Mouse (Mus musculus) embryonic facial prominence, embryonic 11.5 days (tissue): ENCODE measurements around the gene Tial1. TPM values are rescaled to one million over a fixed set of nuclear protein-coding genes. Genes with fewer than 3 reads are reported as not detected.

ENCODE experiments used
- ATAC-seq: fragments of 200-750 bp; cut with Nextera tagmentation; replicated peaks from 2 replicates; pipeline ENCODE4 v1.8.0; 2017; ENCODE audit warnings: low read depth; ENCODE audit not compliant: insufficient number of reproducible peaks, low FRiP score, low TSS enrichment
- DNase-seq: peaks from one replicate; pipeline ENCODE4 v3.0.0-alpha.2; 2015; ENCODE audit warnings: low spot score
- H3K27ac ChIP-seq: fragments of 300-500 bp; sonication (generic); replicated peaks from 2 replicates; pipeline ENCODE4 v1.5.1; 2014; ENCODE audit warnings: mild to moderate bottlenecking, low read depth, low read length, control low read depth
- H3K27me3 ChIP-seq: fragments of 300-500 bp; sonication (generic); 2 replicates; pipeline ENCODE4 v1.6.1; 2014; ENCODE audit warnings: mild to moderate bottlenecking, low read length, moderate library complexity, mixed read lengths; ENCODE audit not compliant: control insufficient read depth, insufficient read depth
- H3K36me3 ChIP-seq: fragments of 300-500 bp; sonication (generic); replicated peaks from 2 replicates; pipeline ENCODE4 v1.6.1; 2014; ENCODE audit warnings: low read depth, mild to moderate bottlenecking, low read length, moderate library complexity, mixed read lengths; ENCODE audit not compliant: control insufficient read depth, insufficient read depth
- H3K4me1 ChIP-seq: fragments of 300-500 bp; sonication (generic); 2 replicates; pipeline ENCODE4 v1.6.1; 2014; ENCODE audit warnings: low read length, mixed read lengths; ENCODE audit not compliant: control insufficient read depth, insufficient read depth
- H3K4me2 ChIP-seq: fragments of 300-500 bp; sonication (generic); 2 replicates; pipeline ENCODE4 v1.6.1; 2014; ENCODE audit warnings: low read depth, mild to moderate bottlenecking, control low read depth, low read length, moderate library complexity
- H3K4me3 ChIP-seq: fragments of 300-500 bp; sonication (generic); 2 replicates; pipeline ENCODE4 v1.5.1; 2014; ENCODE audit warnings: low read depth, low read length, control low read depth
- H3K9ac ChIP-seq: fragments of 300-500 bp; sonication (generic); replicated peaks from 2 replicates; pipeline ENCODE4 v1.6.1; 2014; ENCODE audit warnings: mild to moderate bottlenecking, control low read depth, low read length
- H3K9me3 ChIP-seq: fragments of 300-500 bp; sonication (generic); replicated peaks from 2 replicates; pipeline ENCODE4 v1.6.1; 2016; ENCODE audit warnings: mild to moderate bottlenecking, low read length, inconsistent platforms, mixed read lengths; ENCODE audit not compliant: control insufficient read depth
- WGBS: fragments of 180-500 bp; shearing (Covaris S2); extraction: QIAGEN DNeasy Blood & Tissue Kit; methylation state at CpG from one replicate; pipeline ENCODE4 v1.1.7; 2014; 5-methylcytosine and 5-hydroxymethylcytosine counted together
- polyA plus RNA-seq: library from polyadenylated mRNA; unstranded; fragments of >200 nt; fragmentation: Nextera tagmentation; extraction: Ambion mirVana; gene quantifications from 2 replicates; pipeline ENCODE4 v1.2.1, GENCODE M21; 2014

The Tial1 gene
- polyA plus RNA-seq, 1 experiment from 2014 or later = 43.0 TPM

DNA sequence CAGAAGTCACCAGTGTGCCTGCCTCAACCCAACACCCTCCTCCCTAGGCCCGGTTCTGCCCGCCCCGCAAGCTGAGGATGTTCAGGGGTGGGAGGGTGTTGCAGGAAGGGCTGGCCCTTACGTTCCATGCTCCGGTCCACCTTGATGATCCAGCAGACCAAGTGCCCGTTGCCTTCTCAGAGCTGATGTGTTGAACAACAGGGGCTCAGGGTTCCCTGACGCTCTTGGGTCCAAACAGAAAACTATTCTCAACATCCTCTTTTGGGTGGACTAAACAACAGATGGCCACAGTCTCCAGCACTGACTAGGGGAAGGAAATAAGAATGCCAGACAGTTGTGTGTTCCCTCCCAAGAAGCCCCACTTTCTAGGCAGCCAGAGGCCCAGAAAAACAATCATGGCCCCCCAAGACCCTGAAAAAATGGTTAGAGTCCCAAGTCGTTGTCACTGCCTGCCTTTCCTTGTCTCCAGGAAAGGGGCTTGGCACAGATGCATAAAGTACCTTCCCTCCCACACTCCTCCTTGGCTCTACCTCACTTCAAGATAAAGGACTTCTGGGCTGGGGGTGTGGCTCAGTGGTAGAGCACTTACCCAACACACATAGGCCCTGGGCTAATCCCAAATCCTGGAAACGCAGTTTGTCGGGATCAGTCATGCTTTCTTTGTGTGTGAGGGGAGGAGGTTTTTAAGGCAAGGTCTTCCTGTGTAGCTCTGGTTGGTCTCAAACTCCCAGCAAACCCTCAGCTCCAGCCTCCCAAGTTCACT is 49.3 kb downstream of the Tial1 start:
- Histone ChIP-seq H3K4me3 (no peak overlapping the region), H3K9ac (no peak overlapping the region), H3K4me2 (no peak overlapping the region), H3K9me3 (no peaks in the 10 kb centered on the region), H3K36me3 (no peaks in the 10 kb centered on the region), H3K27ac (no peak overlapping the region), H3K4me1 (no peaks in the 10 kb centered on the region), H3K27me3 (peaks cover 11% of the 10 kb centered on the region)
- no peak for DNase-seq
- no peak for ATAC-seq
- 67% methylated on average over 10 of the region's 10 CpGs for WGBS

DNA sequence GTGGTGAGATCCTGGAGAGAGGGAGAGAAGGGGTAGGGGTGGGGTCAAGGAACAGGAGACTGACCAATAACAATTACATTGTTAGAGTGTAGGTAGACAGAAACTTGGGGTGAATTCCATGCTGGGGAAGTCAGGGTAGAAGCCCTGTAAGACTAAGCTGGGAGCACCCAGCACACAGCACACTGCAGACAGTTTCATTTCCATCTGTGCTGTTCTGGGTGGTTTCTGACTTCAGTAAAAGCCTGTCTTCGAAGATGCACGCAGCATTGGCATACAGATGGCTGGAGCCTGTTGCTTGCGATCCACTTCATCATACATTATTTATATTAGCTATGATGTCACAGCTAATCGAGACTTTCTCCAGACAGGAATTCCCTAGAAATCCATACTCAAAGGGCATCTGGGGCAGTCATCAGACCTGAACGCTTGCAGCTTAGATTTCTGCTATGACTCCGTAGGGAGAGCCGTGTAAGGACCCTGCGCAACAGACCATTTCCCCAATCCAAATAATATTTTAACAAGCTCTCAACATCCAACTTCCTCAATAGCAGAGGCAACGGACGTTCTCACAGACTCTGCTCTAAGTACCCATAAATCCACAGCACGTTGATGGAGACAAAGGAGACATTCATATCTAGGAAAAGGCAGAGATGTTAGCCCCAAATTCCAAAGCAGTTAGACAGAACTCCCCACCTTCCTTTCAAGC is 50.7 kb downstream of the Tial1 start:
- H3K4me1 ChIP-seq = no peaks in the 10 kb centered on the region
- H3K9ac ChIP-seq = no peak overlapping the region
- DNase-seq = no peak
- no peak overlapping the region for H3K27ac ChIP-seq
- no peaks in the 10 kb centered on the region for H3K36me3 ChIP-seq
- WGBS = 62% methylated on average over 11 of the region's 11 CpGs
- H3K4me2 ChIP-seq = no peak overlapping the region
- no peaks in the 10 kb centered on the region for H3K9me3 ChIP-seq
- no peak for ATAC-seq
- no peak overlapping the region for H3K4me3 ChIP-seq
- H3K27me3 ChIP-seq = peaks cover 6% of the 10 kb centered on the region; the same call in 1 of the 2 replicates

DNA sequence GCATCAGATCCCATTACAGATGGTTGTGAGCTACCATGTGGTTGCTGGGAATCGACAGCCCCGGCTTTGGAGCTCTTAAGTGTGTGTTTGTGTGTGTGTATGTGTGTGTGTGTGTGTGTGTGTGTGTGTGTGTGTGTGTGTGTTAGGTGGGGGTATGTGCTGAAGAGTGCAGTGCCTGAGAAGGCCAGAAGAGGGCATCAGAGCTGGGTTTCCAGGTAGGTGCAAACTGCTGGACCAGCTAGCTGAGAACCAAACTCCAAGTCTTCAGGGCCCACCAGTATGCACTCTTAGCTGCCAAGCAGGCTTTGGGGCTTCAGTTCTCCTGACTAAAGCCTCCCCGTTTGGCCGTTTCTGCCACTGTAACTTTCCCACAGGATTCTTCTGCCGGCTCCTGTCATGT is 53.3 kb downstream of the Tial1 start:
- Histone ChIP-seq H3K9me3 (no peaks in the 10 kb centered on the region), H3K27ac (no peak overlapping the region), H3K4me1 (no peaks in the 10 kb centered on the region), H3K36me3 (no peaks in the 10 kb centered on the region), H3K27me3 (no peaks in the 10 kb centered on the region), H3K4me3 (no peak overlapping the region), H3K4me2 (no peak overlapping the region), H3K9ac (no peak overlapping the region)
- ATAC-seq (no peak), DNase-seq (no peak)
- 98% methylated on average over 5 of the region's 5 CpGs for WGBS

DNA sequence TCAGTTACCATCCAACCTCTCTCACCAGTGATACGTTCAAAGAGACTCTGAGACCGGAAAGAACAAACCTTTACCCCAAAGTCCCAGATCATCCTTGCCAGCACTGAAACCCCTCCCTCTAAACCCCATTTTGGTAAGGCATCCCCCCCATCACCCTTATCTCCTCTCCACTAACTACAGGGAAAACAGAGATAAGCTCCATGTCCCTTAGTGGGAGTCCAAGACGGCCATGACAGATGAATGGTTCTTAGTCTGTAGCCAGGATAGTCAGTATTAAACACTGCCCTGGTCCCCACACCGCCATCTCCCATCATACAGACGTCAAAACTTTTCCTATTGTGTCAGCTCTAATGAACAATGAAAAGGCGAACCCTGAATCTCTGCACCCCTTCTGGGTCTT is 57.5 kb downstream of the Tial1 start:
- ATAC-seq = no peak
- H3K4me2 ChIP-seq = no peak overlapping the region
- H3K27me3 ChIP-seq = no peaks in the 10 kb centered on the region
- 88% methylated on average over 6 of the region's 6 CpGs for WGBS
- no peak overlapping the region for H3K9ac ChIP-seq
- no peaks in the 10 kb centered on the region for H3K4me1 ChIP-seq
- H3K27ac ChIP-seq = no peak overlapping the region
- no peaks in the 10 kb centered on the region for H3K36me3 ChIP-seq
- H3K4me3 ChIP-seq = no peak overlapping the region
- no peak for DNase-seq
- H3K9me3 ChIP-seq = no peaks in the 10 kb centered on the region

DNA sequence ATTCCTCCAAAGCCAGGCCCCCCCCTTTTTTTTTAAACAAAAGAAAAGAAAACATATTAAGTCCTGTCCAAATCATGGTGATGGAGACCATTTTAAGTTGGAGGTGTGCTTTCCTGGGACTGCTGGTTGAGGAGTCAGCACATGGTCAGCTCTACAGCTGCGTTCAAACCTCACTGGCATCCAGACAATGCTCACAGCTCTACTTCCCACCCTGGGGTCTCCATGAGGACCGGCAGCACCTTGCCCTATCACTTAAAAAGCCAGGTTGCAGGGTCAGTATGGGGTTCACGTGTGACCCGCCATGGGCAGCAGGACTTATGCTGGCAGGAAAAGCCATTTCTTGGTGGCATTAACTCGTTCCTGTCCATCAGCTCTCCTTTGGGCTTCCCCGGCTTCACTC is 57.9 kb downstream of the Tial1 start:
- Histone ChIP-seq H3K4me2 (no peak overlapping the region), H3K36me3 (no peaks in the 10 kb centered on the region), H3K9ac (no peak overlapping the region), H3K27ac (no peak overlapping the region), H3K4me1 (no peaks in the 10 kb centered on the region), H3K4me3 (no peak overlapping the region), H3K27me3 (no peaks in the 10 kb centered on the region), H3K9me3 (no peaks in the 10 kb centered on the region)
- no peak for DNase-seq
- ATAC-seq = no peak
- 77% methylated on average over 6 of the region's 6 CpGs for WGBS

DNA sequence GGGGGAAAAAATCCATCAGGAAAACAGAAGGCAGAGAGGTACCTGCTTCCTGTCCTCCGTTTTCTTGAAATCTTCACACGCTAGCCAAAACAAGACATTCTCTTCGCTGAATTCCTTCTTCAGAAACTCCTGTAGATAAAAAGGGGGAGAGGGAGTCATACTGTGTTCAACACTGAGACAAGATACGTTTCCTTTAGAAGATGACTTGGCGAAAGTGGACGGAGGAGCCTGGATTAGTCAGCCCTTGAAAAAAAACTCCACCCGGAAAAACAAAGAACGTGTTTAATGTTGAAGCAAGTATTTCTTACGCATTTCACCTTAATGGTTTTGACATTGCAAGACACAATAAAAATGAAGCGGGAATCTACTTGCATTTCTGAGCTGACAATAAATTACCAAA is 58.4 kb downstream of the Tial1 start:
- H3K9me3 ChIP-seq = no peaks in the 10 kb centered on the region
- H3K27ac ChIP-seq = no peak overlapping the region
- H3K9ac ChIP-seq = no peak overlapping the region
- no peak overlapping the region for H3K4me2 ChIP-seq
- H3K4me3 ChIP-seq = no peak overlapping the region
- no peaks in the 10 kb centered on the region for H3K36me3 ChIP-seq
- ATAC-seq (no peak), DNase-seq (no peak)
- WGBS = 85% methylated on average over 10 of the region's 10 CpGs
- H3K27me3 ChIP-seq = no peaks in the 10 kb centered on the region
- no peaks in the 10 kb centered on the region for H3K4me1 ChIP-seq

DNA sequence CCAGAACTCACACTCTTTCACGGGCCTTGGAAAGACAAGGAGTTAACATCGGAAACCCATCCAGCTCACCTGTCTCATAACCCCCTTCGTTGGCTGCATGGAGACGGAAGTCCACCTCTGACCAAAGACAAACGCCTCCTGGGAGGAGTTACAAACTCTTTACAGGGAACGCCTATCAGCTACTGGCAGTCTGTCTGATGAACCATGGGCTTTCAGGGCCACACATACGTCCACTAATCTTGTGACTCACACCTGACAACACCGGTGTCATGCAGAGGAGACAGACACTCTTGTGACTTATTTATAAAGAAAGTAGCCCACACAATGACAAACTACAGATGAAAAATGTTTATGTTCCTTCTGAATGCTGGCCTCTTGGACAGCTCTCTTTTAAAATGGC is 58.9 kb downstream of the Tial1 start:
- Histone ChIP-seq H3K27me3 (no peaks in the 10 kb centered on the region), H3K27ac (no peak overlapping the region), H3K4me2 (no peak overlapping the region), H3K4me1 (no peaks in the 10 kb centered on the region), H3K9me3 (no peaks in the 10 kb centered on the region), H3K36me3 (no peaks in the 10 kb centered on the region), H3K9ac (no peak overlapping the region), H3K4me3 (no peak overlapping the region)
- DNase-seq = no peak
- ATAC-seq = no peak
- WGBS = 89% methylated on average over 8 of the region's 8 CpGs

DNA sequence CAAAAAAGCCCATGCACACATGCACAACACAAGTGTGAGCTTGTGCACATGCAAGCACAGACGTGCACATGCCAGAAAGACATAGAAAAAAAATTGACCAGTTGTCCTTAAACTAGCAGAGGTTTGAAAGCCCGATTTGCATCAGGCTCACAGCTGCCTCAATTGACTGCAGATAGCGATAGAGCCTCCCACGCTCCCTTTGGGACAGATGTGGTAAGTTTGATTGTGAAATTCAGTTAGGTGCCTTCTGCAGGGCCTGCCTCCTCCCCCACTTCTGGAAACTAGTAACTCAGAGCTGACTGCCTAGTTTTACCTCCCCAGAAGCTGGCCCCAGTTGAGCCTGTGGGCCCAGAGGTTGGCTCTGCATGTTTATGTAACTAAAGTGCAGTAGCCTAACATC is 62.9 kb downstream of the Tial1 start:
- Histone ChIP-seq H3K4me3 (no peak overlapping the region), H3K9ac (no peak overlapping the region), H3K4me1 (no peaks in the 10 kb centered on the region), H3K27me3 (no peaks in the 10 kb centered on the region), H3K9me3 (no peaks in the 10 kb centered on the region), H3K4me2 (no peak overlapping the region), H3K27ac (no peak overlapping the region), H3K36me3 (no peaks in the 10 kb centered on the region)
- DNase-seq (no peak), ATAC-seq (no peak)
- WGBS = 74% methylated on average over 4 of the region's 4 CpGs
